8 mouse cellular contexts compared by ENCODE assay signal in genomic region chr7:18925162-18925938, GRCm38 (mm10). TPM values are rescaled to one million over a fixed set of nuclear protein-coding genes. Genes with fewer than 3 reads are reported as not detected.
DNase-seq lines count a peak whose midpoint lies in the region; ATAC-seq and TF ChIP-seq lines count a peak whose summit lies in the region.

Gene Nova2, plus strand, starts transcription at chr7:18925888.

- WGBS in forebrain, postnatal 0 days, result under 1% methylated on average over 31 of the region's 45 CpGs
- WGBS in liver, postnatal 0 days (ENCODE audit: insufficient replicate concordance), result 1% methylated on average over 23 of the region's 45 CpGs
- WGBS in neural tube, embryonic 13.5 days, result under 1% methylated on average over 30 of the region's 45 CpGs
- WGBS in stomach, postnatal 0 days, result 2% methylated on average over 21 of the region's 45 CpGs

- no peak for TF ChIP-seq EP300 in MEL (IDR thresholded peaks at IDR 0.05; ENCODE audit: low read depth in 1 of 2, low read length in 2 of 2)
- TF ChIP-seq EP300 in liver, postnatal 0 days (IDR thresholded peaks at IDR 0.05; ENCODE audit: low read depth), result no peak
- no peak for TF ChIP-seq EP300 in stomach, postnatal 0 days (optimal IDR thresholded peaks at IDR 0.05)

- ATAC-seq in forebrain, postnatal 0 days, result peak; percentile 76
- peak; percentile 84 for ATAC-seq in liver, postnatal 0 days
- peak; percentile 81 for ATAC-seq in neural tube, embryonic 13.5 days (ENCODE audit: low read depth)
- ATAC-seq in stomach, postnatal 0 days (ENCODE audit: low FRiP score, low TSS enrichment), result peak; percentile 88

- H3K36me3 ChIP-seq in MEL (ENCODE audit: control insufficient read depth in 1 of 2, insufficient read depth in 2 of 2, low read length in 2 of 2), result no peaks in the 10 kb centered on the region
- H3K36me3 ChIP-seq in forebrain, postnatal 0 days (ENCODE audit: insufficient read depth), result no peaks in the 10 kb centered on the region
- H3K36me3 ChIP-seq in liver, postnatal 0 days (replicated peaks; ENCODE audit: insufficient read depth, low read length), result no peaks in the 10 kb centered on the region
- no peaks in the 10 kb centered on the region for H3K36me3 ChIP-seq in neural tube, embryonic 13.5 days
- no peaks in the 10 kb centered on the region for H3K36me3 ChIP-seq in stomach, postnatal 0 days (ENCODE audit: control insufficient read depth, insufficient read depth, low read length)

- peak within 1 kb of the TSS; percentile 78 for H3K4me2 ChIP-seq in forebrain, postnatal 0 days (ENCODE audit: low read depth)
- H3K4me2 ChIP-seq in liver, postnatal 0 days (ENCODE audit: low read depth, low read length), result peak within 1 kb of the TSS; percentile 63
- peak within 1 kb of the TSS; percentile 77 for H3K4me2 ChIP-seq in neural tube, embryonic 13.5 days
- peak within 1 kb of the TSS; percentile 68 for H3K4me2 ChIP-seq in stomach, postnatal 0 days (replicated peaks; ENCODE audit: low read depth)

- peak in 1 of 3 experiments; percentile 16; a peak in 1 of 6 replicates for TF ChIP-seq CTCF in MEL (IDR thresholded peaks at IDR 0.05 in 2 of 3, conservative IDR thresholded peaks at IDR 0.05 in 1 of 3; ENCODE audit: control insufficient read depth in 1 of 3, insufficient read depth in 1 of 3, low read depth in 2 of 3, low read length in 3 of 3, poor library complexity in 1 of 3, severe bottlenecking in 1 of 3)
- TF ChIP-seq CTCF in forebrain, postnatal 0 days (IDR thresholded peaks at IDR 0.05; ENCODE audit: low read depth), result peak; percentile 52
- TF ChIP-seq CTCF in liver, postnatal 0 days (IDR thresholded peaks at IDR 0.05; ENCODE audit: low read depth), result peak; percentile 21
- peak; percentile 43 for TF ChIP-seq CTCF in stomach, postnatal 0 days (IDR thresholded peaks at IDR 0.05; ENCODE audit: low read depth)

- H3K9me3 ChIP-seq in MEL (replicated peaks; ENCODE audit: insufficient read depth, low read length), result no peaks in the 10 kb centered on the region
- no peaks in the 10 kb centered on the region for H3K9me3 ChIP-seq in forebrain, postnatal 0 days (ENCODE audit: low read length)
- no peaks in the 10 kb centered on the region for H3K9me3 ChIP-seq in liver, postnatal 0 days (ENCODE audit: low read length)
- H3K9me3 ChIP-seq in neural tube, embryonic 13.5 days, result no peaks in the 10 kb centered on the region
- no peaks in the 10 kb centered on the region for H3K9me3 ChIP-seq in stomach, postnatal 0 days (ENCODE audit: control insufficient read depth, low read length)

- H3K9ac ChIP-seq in MEL (ENCODE audit: control insufficient read depth, low read depth, low read length, poor library complexity, severe bottlenecking), result no peak within 1 kb of the TSS
- peak within 1 kb of the TSS; percentile 98 for H3K9ac ChIP-seq in forebrain, postnatal 0 days
- peak within 1 kb of the TSS; percentile 54; the same call in 1 of the 2 replicates for H3K9ac ChIP-seq in liver, postnatal 0 days (replicated peaks)
- peak within 1 kb of the TSS; percentile 100 for H3K9ac ChIP-seq in neural tube, embryonic 13.5 days
- H3K9ac ChIP-seq in stomach, postnatal 0 days (ENCODE audit: low read length), result peak within 1 kb of the TSS; percentile 53

- peak within 1 kb of the TSS; percentile 9 to 36; a peak in 2 of 4 replicates for H3K4me3 ChIP-seq in MEL (ENCODE audit: control insufficient read depth in 1 of 2, insufficient read depth in 1 of 2, low read depth in 2 of 2, low read length in 2 of 2)
- H3K4me3 ChIP-seq in forebrain, postnatal 0 days (ENCODE audit: low read depth, low read length), result peak within 1 kb of the TSS; percentile 92
- H3K4me3 ChIP-seq in liver, postnatal 0 days (ENCODE audit: low read depth, low read length), result peak within 1 kb of the TSS; percentile 44
- H3K4me3 ChIP-seq in neural tube, embryonic 13.5 days, result peak within 1 kb of the TSS; percentile 96
- H3K4me3 ChIP-seq in stomach, postnatal 0 days (ENCODE audit: low read depth, low read length), result peak within 1 kb of the TSS; percentile 45

- H3K27ac ChIP-seq in MEL (ENCODE audit: control insufficient read depth, low read depth, low read length), result no peak within 1 kb of the TSS
- H3K27ac ChIP-seq in forebrain, postnatal 0 days (ENCODE audit: low read depth, low read length), result peak within 1 kb of the TSS; percentile 97
- H3K27ac ChIP-seq in liver, postnatal 0 days (ENCODE audit: low read depth), result peak within 1 kb of the TSS; percentile 22; the same call in 1 of the 2 replicates
- H3K27ac ChIP-seq in neural tube, embryonic 13.5 days (replicated peaks), result peak within 1 kb of the TSS; percentile 96
- peak within 1 kb of the TSS; percentile 35; the same call in 1 of the 2 replicates for H3K27ac ChIP-seq in stomach, postnatal 0 days (replicated peaks)

- intact Hi-C loops in heart, postnatal 36 days (cut with DNase I), result no loop called here

- peaks cover 8 to 13% of the 10 kb centered on the region in 2 experiments for H3K27me3 ChIP-seq in MEL (ENCODE audit: control insufficient read depth in 1 of 2, insufficient read depth in 2 of 2, low read length in 2 of 2)
- H3K27me3 ChIP-seq in forebrain, postnatal 0 days (ENCODE audit: insufficient read depth, low read length), result no peaks in the 10 kb centered on the region
- peaks cover 53% of the 10 kb centered on the region for H3K27me3 ChIP-seq in liver, postnatal 0 days (ENCODE audit: insufficient read depth, low read length)
- H3K27me3 ChIP-seq in neural tube, embryonic 13.5 days, result no peaks in the 10 kb centered on the region
- 0 out of 2 replicates have a peak, but pooled peaks cover 2% of the 10 kb centered on the region for H3K27me3 ChIP-seq in stomach, postnatal 0 days (ENCODE audit: control insufficient read depth, insufficient read depth, low read length)

- H3K4me1 ChIP-seq in MEL (ENCODE audit: control insufficient read depth in 1 of 2, insufficient read depth in 2 of 2, low read length in 2 of 2), result no peaks in the 10 kb centered on the region; a peak in 1 of 4 replicates
- H3K4me1 ChIP-seq in forebrain, postnatal 0 days (ENCODE audit: insufficient read depth), result peaks cover 43% of the 10 kb centered on the region
- H3K4me1 ChIP-seq in liver, postnatal 0 days (ENCODE audit: insufficient read depth), result peaks cover 6% of the 10 kb centered on the region; the same call in 1 of the 2 replicates
- peaks cover 84% of the 10 kb centered on the region for H3K4me1 ChIP-seq in neural tube, embryonic 13.5 days (replicated peaks)
- 0 out of 2 replicates have a peak, but pooled peaks cover 2% of the 10 kb centered on the region for H3K4me1 ChIP-seq in stomach, postnatal 0 days (replicated peaks; ENCODE audit: control insufficient read depth, insufficient read depth)

- TF ChIP-seq RAD21 in MEL (IDR thresholded peaks at IDR 0.05; ENCODE audit: low read depth, low read length), result no peak

- no peaks in the 10 kb centered on the region for H3K79me2 ChIP-seq in MEL (ENCODE audit: control insufficient read depth, insufficient read depth, low read length, poor library complexity)

- no peak for TF ChIP-seq POLR2A in MEL (IDR thresholded peaks at IDR 0.05; ENCODE audit: control insufficient read depth in 1 of 2, insufficient read depth in 1 of 2, low read depth in 1 of 2, low read length in 2 of 2, poor library complexity in 1 of 2)

- peak; percentile 93 for DNase-seq in MEL (ENCODE audit: low read depth, low spot score)
- DNase-seq in cerebellum, adult 18-20 months, result peak; percentile 97 to 98
- DNase-seq in forebrain, postnatal 0 days, result peak; percentile 98
- peak; percentile 81 to 84 for DNase-seq in heart, postnatal 36 days
- DNase-seq in layer of hippocampus, adult 18-20 months (ENCODE audit: low spot score in 2 of 2), result peak; percentile 95 to 99
- DNase-seq in liver, postnatal 0 days, result peak; percentile 82
- peak; percentile 88 for DNase-seq in stomach, postnatal 0 days (ENCODE audit: low spot score)

TF ChIP-seq in MEL, 35 proteins besides CTCF, POLR2A, EP300 and RAD21:
- TF ChIP-seq SIN3A (IDR thresholded peaks at IDR 0.05; ENCODE audit: low read length) (no peak), NRF1 (IDR thresholded peaks at IDR 0.05; ENCODE audit: insufficient read depth, low read depth, low read length, poor library complexity, severe bottlenecking) (0 out of 2 replicates have a peak, but pooled peaks have one; percentile 39)

RNA-seq across cellular contexts. Expression of gene Nova2, which starts in this region (rescaled TPM):
- total RNA-seq in MEL (2012; rRNA removed), result 0.03 and 0.04 TPM in 2 replicates
- polyA plus RNA-seq in MEL (2012; ENCODE audit: insufficient read depth in 1 of 2, insufficient read length in 2 of 2, low read depth in 1 of 2, low replicate concordance in 2 of 2, missing spikeins in 1 of 2), result under 1 TPM in 1 of 2 experiments, not detected in 1; 0.22 TPM
- 15.4 and 19.5 TPM in 2 replicates for total RNA-seq in forebrain, postnatal 0 days (2014; rRNA removed)
- 7.2 and 11.4 TPM in 2 replicates for polyA plus RNA-seq in forebrain, postnatal 0 days (2015; fragmentation: Nextera tagmentation; extraction: Ambion mirVana)
- 1 to 10 TPM; 4.8 to 7.7 TPM for total RNA-seq in heart, postnatal 36 days (2021)
- 10 to 100 TPM; 76.3 to 79.4 TPM for total RNA-seq in layer of hippocampus, adult 18-20 months (2021)
- polyA plus RNA-seq in liver, postnatal 0 days (2015; fragmentation: Nextera tagmentation; extraction: Ambion mirVana), result 0.08 and 0.12 TPM in 2 replicates
- polyA plus RNA-seq in neural tube, embryonic 13.5 days (2015; fragmentation: Nextera tagmentation; extraction: Ambion mirVana), result 9.7 and 10.7 TPM in 2 replicates
- polyA plus RNA-seq in stomach, postnatal 0 days (2015; fragmentation: Nextera tagmentation; extraction: Ambion mirVana), result 0.18 and 0.22 TPM in 2 replicates

Comparison
In these comparisons a context has a peak if more than half of its experiments do, and no peak if none do; other contexts are left out.
1. Peak in DNase-seq and H3K4me3 ChIP-seq in MEL; RNA of the gene not detected or under 1 TPM.
2. Peak in DNase-seq, ATAC-seq, H3K4me3 ChIP-seq, H3K27ac ChIP-seq, H3K9ac ChIP-seq and H3K4me2 ChIP-seq in liver, postnatal 0 days; RNA of the gene not detected or under 1 TPM.
3. Peak in DNase-seq, ATAC-seq, H3K4me3 ChIP-seq, H3K27ac ChIP-seq, H3K9ac ChIP-seq and H3K4me2 ChIP-seq in stomach, postnatal 0 days; RNA of the gene not detected or under 1 TPM.
4. H3K4me3 ChIP-seq: peak in every context shown above with its lines; median percentile 96 in neural tube, embryonic 13.5 days; 92 in forebrain, postnatal 0 days; 45 in stomach, postnatal 0 days; 44 in liver, postnatal 0 days; 22 in MEL.